Mouse (Mus musculus) gastrocnemius, adult 18-20 months (tissue): Measurements from ENCODE around the gene E130114P18Rik. TPM values are rescaled to one million over a fixed set of nuclear protein-coding genes. Genes with fewer than 3 reads are reported as not detected.

Experiments
- DNase-seq: peaks from one replicate; pipeline ENCODE4 v3.0.0; 2021; ENCODE audit warnings: low spot score
- total RNA-seq, 2 experiments: library from RNA; stranded (reverse); gene quantifications; 2 replicates each; pipeline ENCODE4 v1.2.3; 2021

Gene E130114P18Rik
- total RNA-seq, 2 experiments from 2014 or later: 0.21 TPM; not detected in 1

GRCm38 (mm10) chr4:97578571-97579165 is 199.2 kb downstream of the E130114P18Rik start:
- no peak for DNase-seq

GRCm38 (mm10) chr4:97577431-97577830 is 200.4 kb downstream of the E130114P18Rik start:
- no peak for DNase-seq

GRCm38 (mm10) chr4:97575447-97575846 is 202.4 kb downstream of the E130114P18Rik start:
- DNase-seq: peak; percentile 17

GRCm38 (mm10) chr4:97569320-97569719 is 208.6 kb downstream of the E130114P18Rik start:
- DNase-seq: no peak

- DNase-seq: peak; percentile 23
These were observed 213.2 kb downstream of the E130114P18Rik start for GRCm38 (mm10) chr4:97564656-97565055.

GRCm38 (mm10) chr4:97564199-97564598 is 213.7 kb downstream of the E130114P18Rik start:
- no peak for DNase-seq

DNA sequence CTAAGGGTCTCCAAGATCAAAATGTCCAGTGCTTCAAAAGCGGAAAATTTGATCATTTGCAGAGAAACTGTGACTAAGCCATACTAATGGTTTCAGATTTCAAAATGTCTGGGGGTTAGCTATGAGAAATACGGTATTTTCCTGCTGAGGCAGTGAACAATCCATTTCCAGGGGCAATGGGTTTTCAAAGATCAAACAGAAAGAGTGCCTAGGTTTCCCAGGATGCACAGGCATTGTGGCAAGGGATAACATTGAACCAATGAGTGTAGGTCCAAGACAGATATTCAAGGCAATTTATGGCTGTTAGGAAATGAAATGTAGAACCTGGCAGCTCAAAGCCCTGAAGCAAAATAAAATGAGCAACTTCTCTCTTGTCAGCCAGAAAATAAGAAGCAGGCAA is 220.3 kb downstream of the E130114P18Rik start:
- DNase-seq: no peak

- no peak for DNase-seq
These were observed 233.9 kb downstream of the E130114P18Rik start for GRCm38 (mm10) chr4:97544016-97544415.

GRCm38 (mm10) chr4:97532072-97532471 is 245.8 kb downstream of the E130114P18Rik start:
- no peak for DNase-seq

DNA sequence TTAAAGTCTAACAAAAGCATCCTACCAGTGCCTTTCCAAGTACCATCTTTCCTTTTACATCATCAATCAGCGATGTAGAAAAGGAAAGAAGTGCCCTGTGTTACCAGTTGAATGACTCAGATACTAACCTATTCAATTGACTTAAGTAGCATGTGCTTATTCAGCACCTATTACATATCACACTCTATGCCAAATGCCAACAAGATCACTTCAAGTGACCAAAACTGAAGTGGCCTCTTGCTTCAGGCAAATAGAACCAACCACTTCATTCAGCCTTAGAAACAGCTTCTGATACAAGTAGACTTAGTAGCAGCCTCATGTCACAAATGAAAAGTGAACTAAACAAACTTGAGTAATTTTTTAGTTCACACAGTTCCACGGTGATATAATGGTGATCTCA is 249.4 kb downstream of the E130114P18Rik start:
- no peak for DNase-seq

Other genes with a start within 250 kb of the E130114P18Rik start
- 10 to 100 TPM; 56.3 to 56.9 TPM for gene Nfia, start 5.3 kb downstream of the E130114P18Rik start, total RNA-seq